Mouse (Mus musculus) ES-Bruce4 (cell line): Measurements from ENCODE around the gene 5830473C10Rik. TPM values are rescaled to one million over a fixed set of nuclear protein-coding genes. Genes with fewer than 3 reads are reported as not detected.

Experiments
- H3K27ac ChIP-seq: 2 replicates; pipeline ENCODE4 v1.5.1; 2012; ENCODE audit warnings: low read length, inconsistent platforms; ENCODE audit not compliant: insufficient read depth
- H3K27me3 ChIP-seq: 2 replicates; pipeline ENCODE4 v1.6.1; 2012; ENCODE audit warnings: mild to moderate bottlenecking, low read length, inconsistent platforms; ENCODE audit not compliant: control insufficient read depth, poor library complexity, insufficient read depth, severe bottlenecking
- H3K36me3 ChIP-seq: 2 replicates; pipeline ENCODE4 v1.6.1; 2012; ENCODE audit warnings: inconsistent platforms, mild to moderate bottlenecking, low read length, moderate library complexity; ENCODE audit not compliant: control insufficient read depth, poor library complexity, insufficient read depth, severe bottlenecking
- H3K4me1 ChIP-seq: one replicate; pipeline ENCODE4 v1.8.1; 2011; ENCODE audit warnings: low read length; ENCODE audit not compliant: control insufficient read depth, insufficient read depth
- H3K4me3 ChIP-seq: 2 replicates; pipeline ENCODE4 v1.5.1; 2011; ENCODE audit warnings: low read depth, mild to moderate bottlenecking, low read length
- H3K9ac ChIP-seq: 2 replicates; pipeline ENCODE4 v1.6.1; 2012; ENCODE audit warnings: low read depth, mild to moderate bottlenecking, inconsistent platforms; ENCODE audit not compliant: poor library complexity, severe bottlenecking
- H3K9me3 ChIP-seq: replicated peaks from 2 replicates; pipeline ENCODE4 v1.6.1; 2012; ENCODE audit warnings: mild to moderate bottlenecking, low read length, inconsistent platforms; ENCODE audit not compliant: control insufficient read depth, poor library complexity, insufficient read depth, severe bottlenecking
- CTCF ChIP-seq: IDR thresholded peaks from one replicate; pipeline ENCODE4 v1.8.1; 2011; ENCODE audit warnings: low read depth, low read length
- EP300 ChIP-seq: IDR thresholded peaks from 2 replicates; pipeline ENCODE4 v1.6.1; 2011; ENCODE audit warnings: low read depth, low read length; ENCODE audit not compliant: insufficient read depth
- POLR2A ChIP-seq: IDR thresholded peaks from one replicate; pipeline ENCODE4 v1.8.1; 2011; ENCODE audit warnings: low read length; ENCODE audit not compliant: insufficient read depth
- polyA plus RNA-seq: library from polyadenylated mRNA; stranded (reverse); fragments of >200 nt; gene quantifications from 2 replicates; pipeline ENCODE4 v1.2.4, GENCODE M21; 2011; ENCODE audit warnings: low read depth; ENCODE audit not compliant: missing spikeins, insufficient read depth, insufficient read length

Gene 5830473C10Rik
- polyA plus RNA-seq, 1 experiment: not detected

- no peak overlapping the region for H3K27ac ChIP-seq
- no peak overlapping the region for H3K9ac ChIP-seq
- TF ChIP-seq EP300 (no peak), POLR2A (no peak), CTCF (no peak)
- H3K27me3 ChIP-seq: no peaks in the 10 kb centered on the region
- no peaks in the 10 kb centered on the region for H3K36me3 ChIP-seq
- H3K4me3 ChIP-seq: no peak overlapping the region
- H3K9me3 ChIP-seq: peaks cover 6% of the 10 kb centered on the region; the same call in 1 of the 2 replicates
- H3K4me1 ChIP-seq: no peaks in the 10 kb centered on the region
Measured at GRCm38 (mm10) chr5:90646398-90646797, 85.5 kb downstream of the 5830473C10Rik start.

Other genes starting within 250 kb of the 5830473C10Rik start
- gene Ankrd17, start 194.5 kb upstream of the 5830473C10Rik start, polyA plus RNA-seq: 141 and 144 TPM in 2 replicates
- 3.0 and 3.8 TPM in 2 replicates for gene Gm9958, start 193.9 kb upstream of the 5830473C10Rik start, polyA plus RNA-seq
- gene Alb, start 100.2 kb upstream of the 5830473C10Rik start, polyA plus RNA-seq: not detected in 2 replicates
- gene Afp, start 70.4 kb upstream of the 5830473C10Rik start, polyA plus RNA-seq: not detected in 2 replicates
- gene Afm, start 42.2 kb upstream of the 5830473C10Rik start, polyA plus RNA-seq: 0.67 and 0.70 TPM in 2 replicates
- 4.9 and 6.0 TPM in 2 replicates for gene Rassf6, start 79.5 kb downstream of the 5830473C10Rik start, polyA plus RNA-seq
- gene Cxcl5, start 198.3 kb downstream of the 5830473C10Rik start, polyA plus RNA-seq: not detected in 2 replicates
- not detected in 2 replicates for gene Ppbp, start 207.4 kb downstream of the 5830473C10Rik start, polyA plus RNA-seq
- gene Pf4, start 211.3 kb downstream of the 5830473C10Rik start, polyA plus RNA-seq: not detected in 2 replicates
- gene Cxcl3, start 225.0 kb downstream of the 5830473C10Rik start, polyA plus RNA-seq: not detected in 2 replicates
- gene Cxcl15, start 233.4 kb downstream of the 5830473C10Rik start, polyA plus RNA-seq: not detected in 2 replicates